Mouse (Mus musculus): Measurements from ENCODE around the gene Gm42688. TPM values are rescaled to one million over a fixed set of nuclear protein-coding genes. Genes with fewer than 3 reads are reported as not detected.

Gene Gm42688
- total RNA-seq (2021) (1 to 10 TPM; 3.9 to 6.6 TPM), polyA plus RNA-seq (2012; rRNA removed) (7.5 and 8.8 TPM in 2 replicates)
- long read RNA-seq, partial matches to known transcripts, result 6 of 11 reads
- long read RNA-seq, other reads (novel, unspliced or antisense), result 5 of 11 reads

DNA sequence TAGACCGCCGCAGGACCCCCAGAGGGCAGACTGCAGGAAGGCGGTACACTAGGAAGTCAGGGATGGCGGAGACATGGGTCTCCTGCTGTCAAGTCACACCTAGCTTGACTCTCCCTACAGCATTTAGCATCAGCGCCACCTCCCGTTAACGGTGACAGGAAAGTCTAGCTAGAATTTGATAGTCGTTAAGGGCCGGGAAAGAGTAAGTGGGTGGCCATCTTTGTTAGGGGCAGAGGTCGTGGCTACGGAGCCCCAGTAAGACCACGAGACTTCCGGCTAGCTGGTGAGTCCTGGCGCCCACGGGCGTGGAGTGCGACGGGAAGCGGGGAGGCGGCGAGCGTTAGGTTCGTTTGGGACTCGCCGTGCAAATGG, at the start of gene Gm42688, which contains the start of gene Ccdc142:
Gene Gm42688 (plus strand): TSS at position 302 of the 372 bp plus-strand sequence.
Gene Ccdc142 (plus strand): TSS at position 286 of the 372 bp plus-strand sequence.
- peak; percentile 94 for DNase-seq

DNA sequence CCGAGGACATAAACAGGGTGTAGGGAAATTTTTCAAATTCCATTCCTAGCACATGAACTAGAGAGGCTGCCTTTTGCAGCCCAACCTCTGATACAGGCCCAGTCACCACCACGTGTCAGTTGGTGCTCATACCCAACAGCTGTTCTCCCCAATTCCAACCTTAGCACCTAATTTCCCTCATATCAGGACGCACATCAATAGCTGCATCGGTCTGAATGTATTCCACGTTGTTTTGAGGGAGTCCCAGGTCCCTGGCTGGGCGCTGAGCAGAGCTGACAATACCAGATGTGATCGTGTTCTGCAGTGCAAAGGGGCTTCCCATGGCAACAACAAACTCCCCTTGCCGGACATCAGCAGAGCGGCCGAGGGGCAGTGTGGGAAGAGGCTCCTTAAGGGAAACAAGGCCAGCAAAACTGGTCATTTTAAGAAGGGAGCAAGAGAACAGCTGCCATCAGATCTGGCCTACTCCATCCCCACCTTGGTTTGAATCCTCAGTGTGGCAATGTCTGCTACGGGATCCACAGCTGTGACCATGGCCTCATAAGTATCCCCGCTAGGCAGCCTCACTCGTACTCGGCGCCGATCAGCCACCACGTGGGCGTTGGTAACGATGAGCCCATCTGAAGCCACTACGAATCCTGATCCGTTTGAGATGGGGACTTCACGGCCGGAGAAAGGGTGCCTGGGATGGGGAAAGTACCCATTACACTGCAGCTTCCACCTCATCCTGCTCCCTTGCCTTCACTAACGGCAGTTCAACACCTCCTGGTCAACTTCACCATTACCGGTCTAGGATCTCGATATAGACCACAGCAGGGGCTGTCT, 48.1 kb upstream of the Gm42688 start:
- DNase-seq, result peak; percentile 60

DNA sequence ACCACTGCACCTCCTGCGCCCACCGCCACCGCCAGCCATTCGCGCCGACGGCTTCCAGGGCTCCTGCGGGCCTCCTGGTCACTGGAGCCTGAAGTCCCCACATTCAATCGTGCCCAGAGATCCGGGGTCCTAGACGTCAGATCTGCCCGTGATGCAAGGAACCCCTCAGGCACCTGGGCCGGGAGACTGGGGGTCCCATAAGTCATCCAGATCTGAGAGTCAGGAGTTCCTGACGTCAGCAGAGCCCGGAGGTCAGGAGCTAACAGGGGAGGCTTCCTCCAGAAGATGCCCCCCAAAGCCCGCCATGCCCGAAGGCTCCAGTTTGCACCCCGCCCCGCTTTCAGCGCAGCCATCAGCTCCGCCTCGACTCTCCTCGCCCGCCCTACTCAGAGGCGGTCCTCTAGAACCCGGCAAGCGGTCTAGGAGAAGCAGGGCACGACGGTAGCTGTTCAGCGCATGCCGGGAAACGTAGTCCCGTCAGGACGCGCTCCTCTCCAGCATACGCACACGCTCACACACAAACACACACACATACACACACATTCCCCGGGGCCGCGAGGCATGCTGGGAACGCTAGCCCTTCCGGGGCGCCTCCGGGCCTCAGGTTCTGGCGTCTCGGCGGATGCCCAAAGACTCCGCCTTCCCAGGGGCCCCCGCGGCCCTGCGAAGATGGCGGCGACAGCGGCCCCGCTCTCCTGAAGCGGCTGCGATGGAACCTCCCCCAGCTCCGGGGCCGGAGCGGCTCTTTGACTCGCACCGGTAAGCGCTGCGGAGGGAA, 47.2 kb upstream of the Gm42688 start, which contains the start of gene Aup1:
Gene Aup1 (plus strand): TSS at position 448 of the 778 bp plus-strand sequence.
- DNase-seq, result peak; percentile 98

DNA sequence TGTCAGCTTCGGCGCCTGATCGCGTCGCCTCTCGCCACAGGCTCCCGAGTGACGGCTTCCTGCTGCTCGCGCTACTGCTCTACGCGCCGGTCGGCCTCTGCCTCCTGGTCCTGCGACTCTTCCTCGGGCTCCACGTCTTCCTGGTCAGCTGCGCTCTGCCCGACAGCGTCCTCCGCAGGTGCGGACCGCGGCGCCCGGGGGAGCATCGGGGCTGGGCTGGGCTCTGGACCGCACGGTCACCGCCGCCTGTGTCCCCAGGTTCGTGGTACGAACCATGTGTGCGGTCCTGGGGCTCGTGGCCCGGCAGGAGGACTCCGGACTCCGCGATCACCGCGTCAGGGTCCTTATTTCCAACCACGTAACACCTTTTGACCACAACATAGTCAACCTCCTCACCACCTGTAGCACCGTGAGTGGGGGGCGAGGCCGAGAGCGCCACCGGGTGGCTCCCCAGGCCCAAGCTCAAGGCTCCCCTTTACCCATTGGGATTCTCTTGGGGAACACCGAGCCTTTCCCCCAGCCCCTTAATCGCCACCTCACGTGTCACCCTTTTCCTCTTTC, 46.5 kb upstream of the Gm42688 start, which contains the start of gene Htra2:
Gene Htra2 (minus strand): TSS at position 403 of the 561 bp plus-strand sequence.
- DNase-seq, result no peak

DNA sequence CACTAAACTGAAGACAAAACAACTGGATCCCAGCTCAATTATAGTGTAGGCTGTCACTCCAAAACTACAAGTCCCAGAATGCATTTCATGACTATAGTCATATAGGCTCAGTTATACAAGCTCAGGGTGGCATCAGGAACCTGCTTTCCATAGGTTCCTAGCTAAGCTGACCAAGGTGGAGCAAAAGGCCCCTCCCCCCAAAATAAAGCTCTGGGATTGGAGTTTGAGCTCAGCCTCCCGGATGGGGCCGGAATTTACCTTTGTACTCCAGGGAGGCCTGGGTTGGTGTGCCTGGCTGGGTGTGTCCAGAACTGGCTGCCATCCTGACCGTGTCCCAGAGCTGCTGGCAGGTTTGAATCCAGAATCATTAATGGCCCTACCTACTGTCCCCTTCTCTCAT, 43.6 kb upstream of the Gm42688 start, which contains the start of gene Dqx1:
Gene Dqx1 (plus strand): TSS at position 55 of the 400 bp plus-strand sequence.
- no peak for DNase-seq

DNA sequence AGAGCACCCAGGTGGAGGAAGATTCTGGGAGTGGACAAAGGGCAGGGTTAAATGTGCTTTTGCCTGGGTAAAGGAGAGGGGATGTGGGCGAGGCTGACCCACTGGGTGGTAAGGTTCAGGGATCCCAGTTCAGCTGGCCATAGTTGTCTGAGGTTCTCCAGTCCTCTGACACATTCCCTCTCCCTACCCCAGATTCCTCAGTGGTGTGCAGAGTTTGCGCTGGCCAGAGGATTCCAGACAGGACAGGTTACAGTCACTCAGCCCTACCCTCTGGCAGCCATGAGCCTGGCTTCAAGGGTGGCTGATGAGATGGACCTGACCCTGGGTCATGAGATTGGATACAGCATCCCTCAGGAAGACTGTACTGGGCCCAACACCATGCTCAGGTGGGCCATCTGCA, 42.7 kb upstream of the Gm42688 start:
- DNase-seq, result no peak

DNA sequence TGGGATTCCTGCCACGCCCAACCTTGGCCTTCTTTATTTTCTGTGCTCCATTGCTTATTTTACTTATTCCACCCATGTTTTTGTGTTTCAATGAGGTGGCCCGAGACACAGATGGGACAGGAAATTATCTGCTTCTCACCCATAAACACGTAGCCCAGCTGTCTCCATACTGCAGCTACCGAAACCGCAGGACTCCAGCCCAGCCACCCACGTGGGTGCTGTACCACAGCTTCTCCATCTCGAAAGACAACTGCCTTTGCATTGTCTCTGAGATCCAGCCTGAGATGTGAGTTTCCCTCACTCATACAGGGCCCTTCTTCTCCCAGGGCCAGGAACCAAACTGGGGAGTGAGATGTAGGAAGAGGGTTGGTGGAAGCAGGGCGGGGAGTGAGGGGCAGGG, 35.4 kb upstream of the Gm42688 start:
- DNase-seq, result no peak

DNA sequence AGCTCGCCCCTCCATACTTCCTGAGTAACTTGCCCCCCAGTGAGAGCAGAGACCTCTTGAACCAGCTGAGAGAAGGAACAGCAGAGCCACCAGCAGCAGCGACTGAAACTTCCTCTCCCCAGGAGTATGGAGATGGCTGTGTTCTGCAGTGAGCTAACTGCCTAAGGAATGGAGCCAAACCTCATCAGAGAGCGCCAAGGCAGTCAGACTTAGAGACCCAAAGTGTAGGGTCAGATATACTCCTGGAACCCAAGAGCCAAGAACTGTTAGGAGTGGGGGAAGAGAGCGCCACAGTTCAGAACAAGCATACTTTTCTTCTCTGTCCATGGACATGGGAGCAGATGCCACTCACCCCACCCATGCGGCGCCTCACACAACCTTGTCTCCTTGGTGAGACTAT, 35.0 kb upstream of the Gm42688 start:
- DNase-seq, result no peak

DNA sequence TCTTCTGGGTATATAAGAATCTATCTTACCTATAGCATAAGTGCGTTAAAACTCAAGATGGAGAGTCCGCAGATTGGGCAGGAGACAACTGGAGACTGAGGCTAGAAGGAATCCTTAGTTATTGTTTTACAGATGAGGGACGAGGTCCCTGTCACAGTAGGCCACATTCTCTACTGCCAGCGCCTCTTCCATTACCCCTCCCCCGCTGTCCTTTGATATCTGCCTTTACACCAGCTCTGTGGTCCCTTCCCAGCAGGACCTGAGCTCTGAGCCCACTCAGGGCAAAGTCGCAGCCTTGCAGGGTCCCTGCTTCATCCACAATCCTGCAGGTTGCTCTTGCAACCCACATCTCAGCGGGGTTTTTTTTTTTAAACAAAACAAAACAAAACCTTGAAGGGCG, 33.2 kb upstream of the Gm42688 start:
- DNase-seq, result no peak

DNA sequence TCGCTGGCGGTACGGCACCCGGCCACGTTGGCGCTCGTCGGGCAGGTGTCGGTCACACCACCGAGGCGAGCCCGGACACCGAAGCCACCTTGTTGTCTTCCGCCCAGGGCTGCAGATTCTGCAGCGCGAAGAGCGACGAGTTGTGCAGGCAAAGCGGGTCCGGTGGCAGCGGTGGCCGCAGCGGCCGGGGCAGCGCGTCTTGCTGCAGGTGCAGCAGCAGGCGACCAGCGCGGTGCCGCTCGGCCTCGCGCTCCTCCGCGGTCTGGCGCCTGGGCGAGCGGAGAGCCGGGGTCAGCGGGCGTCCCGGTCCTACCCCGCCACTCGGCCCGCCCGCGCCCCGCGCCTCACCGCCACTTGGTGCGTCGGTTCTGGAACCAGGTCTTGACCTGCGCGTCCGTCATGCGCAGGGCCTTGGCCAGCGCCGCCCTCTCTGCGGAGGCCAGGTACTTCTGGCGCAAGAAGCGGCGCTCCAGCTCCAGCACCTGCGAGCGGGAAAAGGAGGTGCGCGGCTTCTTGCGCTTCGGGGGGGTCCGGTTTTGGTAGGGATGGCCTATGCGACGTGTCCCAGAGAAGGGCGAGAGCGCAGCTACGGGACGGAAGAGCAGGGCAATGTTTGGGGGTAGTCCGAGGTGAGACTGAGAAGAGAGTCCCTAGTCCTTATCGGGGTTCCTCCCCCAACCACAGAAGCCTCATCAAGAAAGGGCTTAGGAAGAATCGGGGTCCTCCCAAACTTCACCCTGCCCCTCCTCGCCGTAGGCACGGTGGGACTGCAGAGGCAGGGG, 32.5 kb upstream of the Gm42688 start:
- DNase-seq, result no peak

DNA sequence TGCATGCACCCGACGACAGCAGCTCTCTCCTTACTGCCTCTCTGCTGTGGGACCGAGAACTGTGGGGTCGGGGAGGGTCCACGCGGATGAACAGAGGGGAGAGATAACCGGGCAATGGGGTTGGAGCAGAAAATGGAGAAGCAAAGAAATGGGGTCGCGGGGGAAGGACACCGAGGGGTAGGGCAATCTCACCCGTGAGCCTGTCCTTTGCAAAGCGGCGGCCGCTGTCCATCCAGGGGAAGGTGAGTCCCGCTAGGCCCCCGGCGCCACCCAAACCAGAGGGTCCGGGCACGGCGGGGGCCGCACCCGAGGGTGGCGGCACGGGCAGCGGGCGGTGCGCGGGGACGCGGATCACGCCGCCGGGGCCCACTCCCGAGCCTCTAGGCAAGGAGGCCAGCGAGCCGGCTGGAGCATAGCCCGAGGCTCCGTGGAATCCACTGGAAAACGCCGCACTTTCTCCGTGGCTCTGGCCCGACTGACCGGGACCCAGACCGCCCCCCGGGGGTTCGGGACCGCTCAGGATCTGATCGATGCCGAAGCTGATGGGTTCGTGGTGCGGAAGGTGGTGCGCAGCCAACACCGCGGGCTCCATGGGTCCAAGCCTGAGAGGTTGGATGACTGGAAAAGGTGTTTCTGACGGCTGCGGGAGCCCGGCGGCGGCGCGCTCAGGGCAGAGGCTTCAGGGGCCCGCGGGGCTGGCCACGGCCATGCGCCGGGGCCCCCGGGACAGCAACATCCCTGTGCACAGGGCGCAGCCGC, 31.8 kb upstream of the Gm42688 start:
- no peak for DNase-seq

DNA sequence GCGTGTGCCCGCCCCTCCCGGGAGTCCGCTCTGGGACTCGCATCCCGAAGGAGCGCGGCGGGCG, 31.3 kb upstream of the Gm42688 start, which contains the start of gene Tlx2:
Gene Tlx2 (minus strand): TSS at position 47 of the 64 bp plus-strand sequence.
- DNase-seq, result no peak

DNA sequence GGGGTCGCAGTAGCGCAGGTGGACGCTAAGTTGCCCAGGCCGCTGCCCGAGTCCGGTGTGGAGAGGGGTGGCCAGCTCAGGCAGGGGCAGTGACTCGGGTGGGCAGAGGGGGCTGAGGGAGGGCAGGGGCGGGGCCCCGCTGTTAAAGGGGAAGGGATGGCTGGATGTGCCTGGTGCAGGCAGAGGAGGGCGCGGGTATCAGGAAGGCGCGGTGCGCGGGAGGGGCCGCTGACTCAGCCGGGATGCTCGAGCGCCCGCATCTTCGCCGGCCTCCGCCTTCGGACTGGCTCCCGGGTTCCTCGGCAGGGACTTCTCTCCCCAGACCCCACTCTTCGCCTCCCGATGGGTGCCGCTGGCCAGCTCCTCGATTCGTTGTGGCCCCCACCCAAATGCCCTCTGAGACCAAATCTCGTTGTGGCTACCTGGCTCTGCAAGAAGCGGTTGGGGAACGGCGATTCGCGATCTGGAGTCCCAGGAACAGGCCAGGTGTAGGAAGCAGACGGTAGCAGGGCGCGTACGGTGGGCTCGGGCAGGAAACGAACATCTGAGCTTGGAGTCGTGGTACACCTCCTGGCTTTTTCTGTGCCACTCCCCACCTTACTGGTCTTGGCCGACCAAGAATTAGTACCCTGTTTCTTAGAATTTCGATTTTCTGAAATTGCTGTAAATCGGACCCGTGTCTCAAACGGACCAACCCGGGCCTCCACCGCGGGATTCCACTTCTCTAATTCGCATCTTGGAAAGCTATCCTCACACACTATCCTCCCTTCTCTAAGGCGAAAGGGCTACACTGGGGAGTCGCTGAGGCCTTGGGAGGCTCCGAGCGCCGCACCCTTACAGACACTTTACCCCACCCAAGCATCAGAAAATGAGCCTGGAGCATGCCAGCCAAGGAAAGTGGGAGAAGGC, 30.9 kb upstream of the Gm42688 start:
- DNase-seq, result peak; percentile 54

DNA sequence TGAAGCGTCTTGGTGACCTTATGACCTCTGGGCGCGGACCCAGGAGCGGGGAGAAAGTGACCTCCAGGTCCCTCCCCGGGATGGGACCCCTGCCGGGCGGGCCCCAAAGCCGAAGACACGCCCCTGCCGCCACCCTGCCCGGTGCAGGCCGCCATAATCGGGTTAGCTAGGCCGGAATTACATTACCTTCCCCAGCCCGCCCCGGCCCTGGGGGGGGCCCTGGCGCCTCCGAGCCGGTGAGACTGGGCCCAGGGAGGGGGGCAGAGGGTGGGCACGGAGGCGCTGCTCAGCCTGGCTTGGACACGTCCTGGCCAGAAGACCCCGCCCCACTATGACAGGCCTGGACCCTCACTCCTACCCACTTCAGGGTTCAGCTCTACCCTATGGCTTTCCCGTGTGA, 30.2 kb upstream of the Gm42688 start:
- DNase-seq, result peak; percentile 52

DNA sequence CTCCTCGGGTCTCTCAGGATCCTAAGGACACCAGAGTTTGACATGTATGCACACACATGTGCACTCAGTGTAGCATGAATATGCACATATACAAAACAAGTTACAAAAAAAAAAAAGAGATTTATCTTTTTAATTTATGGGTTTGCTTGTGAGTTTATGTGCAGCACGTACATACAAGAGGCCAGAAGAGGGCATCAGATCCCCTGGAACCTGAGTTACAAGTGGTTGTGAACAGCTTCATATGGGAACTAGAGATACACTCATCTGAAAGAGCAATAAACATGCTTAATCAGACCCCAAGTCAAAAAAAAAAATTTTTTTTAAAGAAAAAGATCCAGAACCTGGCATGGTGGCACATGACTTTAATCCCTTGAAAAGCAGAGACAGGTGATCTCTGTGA, 26.4 kb upstream of the Gm42688 start:
- no peak for DNase-seq

DNA sequence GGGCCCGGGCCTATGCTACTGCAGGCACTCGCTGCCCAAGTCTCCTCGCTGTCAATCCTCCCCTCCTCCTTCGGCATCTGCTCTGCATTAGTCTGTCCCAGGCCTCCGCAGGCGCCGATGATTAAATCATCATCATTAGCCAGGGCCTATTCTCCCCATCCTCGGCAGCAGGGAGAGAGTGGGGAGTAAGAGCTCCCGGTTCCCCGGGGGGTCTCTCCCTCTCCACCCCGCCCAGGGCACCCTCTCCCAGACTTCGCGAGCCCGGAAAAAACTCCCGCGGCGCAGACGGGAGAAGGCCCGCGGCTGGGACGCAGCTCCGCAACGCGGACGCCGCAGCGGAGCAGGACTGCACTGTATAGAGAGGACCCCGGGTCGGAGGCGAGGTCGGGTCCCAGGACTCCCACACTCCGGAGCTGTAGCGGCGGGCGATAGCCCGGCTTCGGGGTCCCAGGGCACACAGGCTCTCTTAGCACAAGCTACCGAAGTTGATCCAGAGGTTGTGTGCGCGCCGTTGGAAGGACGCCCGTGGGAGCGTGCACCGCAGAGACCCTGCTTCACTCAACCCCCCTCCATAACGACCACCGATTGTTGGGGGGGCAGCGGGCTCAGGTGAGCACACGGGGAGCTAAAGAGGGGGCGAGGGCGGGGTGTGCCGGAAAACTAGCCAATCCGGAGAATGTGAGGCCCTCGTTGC, 23.6 kb upstream of the Gm42688 start, which contains the start of gene Pcgf1:
Gene Pcgf1 (plus strand): TSS at position 240 of the 694 bp plus-strand sequence.
- DNase-seq, result peak; percentile 77

DNA sequence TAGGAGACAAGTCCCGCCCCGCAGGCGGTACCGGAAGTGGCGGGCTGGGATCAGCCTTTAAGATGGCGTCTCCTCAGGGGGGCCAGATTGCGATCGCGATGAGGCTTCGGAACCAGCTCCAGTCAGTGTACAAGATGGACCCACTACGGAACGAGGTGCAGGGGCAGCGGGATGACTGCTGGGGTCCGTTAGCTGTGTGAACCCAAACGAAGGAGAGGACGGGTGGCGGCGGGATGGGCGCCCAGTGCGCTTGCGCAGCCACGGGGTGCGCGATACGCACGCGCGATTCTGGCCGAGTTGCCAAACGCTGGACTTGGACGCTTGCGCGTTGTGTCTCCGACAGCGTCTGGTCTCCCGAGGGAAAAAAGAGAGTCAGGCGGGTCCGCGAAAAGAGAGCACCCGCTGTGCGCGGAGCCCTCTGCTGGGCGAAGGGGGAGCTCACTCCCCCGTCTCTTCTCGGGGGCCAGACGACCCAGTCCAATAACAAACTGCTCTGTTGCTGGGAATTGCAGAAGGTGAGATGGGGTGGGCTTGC, 23.0 kb upstream of the Gm42688 start:
- peak; percentile 99 for DNase-seq

DNA sequence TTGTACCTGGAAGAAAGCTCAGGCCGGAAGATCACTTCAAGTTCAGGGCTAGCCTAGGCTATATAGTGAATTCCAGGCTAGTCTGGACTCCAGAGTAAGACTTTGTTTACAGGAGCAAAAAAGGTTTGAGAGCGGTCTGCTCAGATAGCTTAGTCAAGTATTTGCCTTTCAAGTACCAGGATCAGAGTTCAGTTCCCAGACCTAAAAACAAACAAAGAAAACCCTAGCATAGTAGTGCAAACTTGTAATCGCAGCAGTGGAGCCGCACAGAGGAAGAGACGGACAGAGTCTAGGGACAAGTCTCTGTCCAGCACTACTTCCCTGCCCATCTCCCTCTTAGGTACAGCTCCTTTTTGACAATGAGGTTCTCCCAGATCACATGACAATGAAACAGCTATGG, 21.2 kb upstream of the Gm42688 start:
- peak; percentile 1 for DNase-seq

DNA sequence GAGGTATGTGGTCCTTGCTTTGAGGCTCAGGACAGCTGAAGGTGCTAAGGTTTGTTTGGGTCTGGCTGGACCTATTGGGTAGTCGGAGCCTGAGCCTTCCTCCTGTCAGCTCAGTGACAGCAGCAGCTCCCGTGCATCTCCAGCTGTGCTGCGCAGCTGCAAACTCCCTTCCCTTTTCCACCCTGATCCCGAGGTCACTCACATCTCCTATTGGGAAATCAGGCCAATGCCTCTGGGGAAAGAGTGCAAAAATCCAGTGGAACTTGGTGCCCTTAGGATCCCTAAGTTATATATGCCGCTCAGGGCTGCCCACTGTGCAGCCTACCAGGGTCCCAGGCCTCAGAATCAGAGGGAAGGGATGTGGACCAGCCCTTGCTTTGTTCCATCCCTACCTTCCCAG, 17.9 kb upstream of the Gm42688 start:
- DNase-seq, result no peak
